Mouse (Mus musculus): Measurements from ENCODE around the gene Npas1. TPM values are rescaled to one million over a fixed set of nuclear protein-coding genes. Genes with fewer than 3 reads are reported as not detected.

Gene Npas1
- total and polyA plus RNA-seq, 2 experiments from 2014 or later, result 7.9 to 9.0 TPM

DNA sequence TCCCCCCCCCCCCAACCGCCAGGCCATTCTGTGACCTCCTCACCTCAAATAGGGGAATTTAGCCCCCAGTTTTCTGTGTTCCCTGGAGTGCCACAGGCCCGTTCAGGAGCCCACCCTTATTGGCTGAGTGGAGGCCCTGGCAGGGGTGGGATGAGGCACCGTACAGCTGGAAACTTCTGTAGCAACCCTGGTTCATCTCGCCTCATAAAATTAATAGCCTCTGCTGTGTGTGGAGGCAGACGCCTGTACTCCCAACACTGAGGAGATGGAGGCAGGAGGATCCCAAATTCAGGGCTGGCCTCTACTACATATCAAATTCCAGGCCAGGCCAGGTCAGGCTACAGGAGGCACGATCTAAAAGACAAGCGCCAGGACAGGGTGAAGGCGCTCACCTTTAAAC, 3.7 kb downstream of the Npas1 start:
- H3K4me2 ChIP-seq (ENCODE audit: low read depth, low read length), result no peak overlapping the region
- H3K27ac ChIP-seq, result no peak overlapping the region
- no peak overlapping the region for H3K9ac ChIP-seq (replicated peaks; ENCODE audit: low read length)
- DNase-seq (ENCODE audit: low spot score) (no peak), ATAC-seq (no peak)
- H3K36me3 ChIP-seq (ENCODE audit: insufficient read depth, low read length), result no peaks in the 10 kb centered on the region
- WGBS, result 62% methylated on average over 8 of the region's 8 CpGs
- no peak for TF ChIP-seq CTCF (IDR thresholded peaks at IDR 0.05; ENCODE audit: low read depth)
- no peak overlapping the region for H3K4me3 ChIP-seq (ENCODE audit: low read length)
- peaks cover 48% of the 10 kb centered on the region for H3K27me3 ChIP-seq (ENCODE audit: insufficient read depth, low read length)
- H3K4me1 ChIP-seq (ENCODE audit: insufficient read depth, low read length), result peaks cover 4% of the 10 kb centered on the region; the same call in 1 of the 2 replicates
- no peaks in the 10 kb centered on the region for H3K9me3 ChIP-seq (ENCODE audit: low read length)

DNA sequence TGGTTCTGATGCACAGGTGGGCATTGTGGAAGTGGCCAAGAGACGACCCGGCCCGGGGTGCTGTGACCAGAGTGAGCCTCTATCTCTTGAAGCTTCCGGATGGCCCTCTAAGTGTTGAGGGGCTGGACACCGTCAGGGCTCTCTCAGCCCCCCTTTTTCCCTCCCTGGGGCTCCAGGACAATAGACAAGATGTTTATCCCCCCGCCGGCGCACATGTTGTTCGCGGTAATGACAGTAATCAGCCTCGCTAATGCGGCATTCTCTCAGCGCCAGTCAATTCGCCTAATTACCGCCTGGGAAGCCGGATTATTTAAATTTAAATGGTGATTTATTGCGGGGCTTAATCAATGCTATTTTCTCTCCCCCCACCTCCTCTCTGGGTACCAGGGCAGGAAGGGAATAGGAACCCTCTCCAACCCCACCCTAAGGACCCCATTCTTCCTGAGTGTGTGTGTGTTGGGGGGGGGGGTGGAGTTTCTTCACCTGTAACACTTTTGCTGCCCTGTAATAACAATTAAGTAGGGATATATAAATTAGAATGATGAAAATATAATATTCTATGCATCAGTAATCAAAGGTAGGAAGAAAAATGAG, 5.3 kb downstream of the Npas1 start:
- Histone ChIP-seq H3K4me3 (ENCODE audit: low read length) (no peak overlapping the region), H3K9me3 (ENCODE audit: low read length) (no peaks in the 10 kb centered on the region), H3K27ac (no peak overlapping the region), H3K4me1 (ENCODE audit: insufficient read depth, low read length) (peaks cover 4% of the 10 kb centered on the region; the same call in 1 of the 2 replicates), H3K9ac (replicated peaks; ENCODE audit: low read length) (no peak overlapping the region), H3K27me3 (ENCODE audit: insufficient read depth, low read length) (peaks cover 44% of the 10 kb centered on the region), H3K36me3 (ENCODE audit: insufficient read depth, low read length) (no peaks in the 10 kb centered on the region), H3K4me2 (ENCODE audit: low read depth, low read length) (no peak overlapping the region)
- WGBS, result 6% methylated on average over 17 of the region's 17 CpGs
- peak; percentile 33 for DNase-seq (ENCODE audit: low spot score)
- ATAC-seq, result no peak
- TF ChIP-seq CTCF (IDR thresholded peaks at IDR 0.05; ENCODE audit: low read depth), result no peak

DNA sequence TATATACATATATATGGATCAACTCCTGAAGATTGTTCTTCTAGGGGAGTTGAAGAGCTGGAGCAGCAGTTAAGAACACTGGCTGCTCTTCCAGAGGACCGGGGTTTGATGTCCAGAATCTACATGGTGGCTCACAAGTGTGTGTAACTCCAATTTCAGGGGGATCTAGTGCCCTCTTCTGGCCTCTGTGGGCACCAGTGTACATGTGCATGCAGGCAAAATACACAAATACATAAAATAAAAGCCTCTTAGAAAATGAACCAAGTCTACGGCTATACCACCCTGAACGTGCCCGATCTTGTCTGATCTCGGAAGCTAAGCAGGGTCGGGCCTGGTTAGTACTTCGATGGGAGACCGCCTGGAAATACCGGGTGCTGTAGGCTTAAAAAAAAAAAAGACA, 6.0 kb downstream of the Npas1 start:
- H3K9me3 ChIP-seq (ENCODE audit: low read length), result no peaks in the 10 kb centered on the region
- WGBS, result 40% methylated on average over 9 of the region's 9 CpGs
- H3K4me2 ChIP-seq (ENCODE audit: low read depth, low read length), result no peak overlapping the region
- no peaks in the 10 kb centered on the region for H3K36me3 ChIP-seq (ENCODE audit: insufficient read depth, low read length)
- H3K27me3 ChIP-seq (ENCODE audit: insufficient read depth, low read length), result peaks cover 37% of the 10 kb centered on the region
- no peak overlapping the region for H3K9ac ChIP-seq (replicated peaks; ENCODE audit: low read length)
- H3K27ac ChIP-seq, result no peak overlapping the region
- ATAC-seq (no peak), DNase-seq (ENCODE audit: low spot score) (peak; percentile 53)
- peak; percentile 51 for TF ChIP-seq CTCF (IDR thresholded peaks at IDR 0.05; ENCODE audit: low read depth)
- H3K4me1 ChIP-seq (ENCODE audit: insufficient read depth, low read length), result peaks cover 4% of the 10 kb centered on the region; the same call in 1 of the 2 replicates
- H3K4me3 ChIP-seq (ENCODE audit: low read length), result no peak overlapping the region

DNA sequence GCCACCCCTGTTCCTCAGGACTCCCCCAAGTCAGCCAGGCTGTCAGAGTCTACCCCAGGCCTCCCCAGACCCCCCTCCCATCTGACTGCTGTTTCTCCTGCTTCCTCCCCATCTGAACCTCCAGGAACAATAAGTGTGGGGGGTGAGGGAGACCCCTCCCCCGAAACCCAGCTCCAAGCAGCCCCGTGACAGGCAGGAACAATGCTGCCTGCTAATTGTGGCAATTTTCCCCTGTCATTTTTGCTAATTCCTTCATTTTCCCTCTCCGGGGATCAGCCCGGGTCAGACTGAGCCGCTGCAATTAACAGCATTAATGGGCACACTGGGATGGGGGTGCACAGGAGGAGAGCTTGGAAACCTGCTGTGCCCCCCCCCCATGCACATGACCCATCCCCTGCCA, 9.4 kb downstream of the Npas1 start:
- 20% methylated on average over 5 of the region's 5 CpGs for WGBS
- Histone ChIP-seq H3K27ac (no peak overlapping the region), H3K4me2 (ENCODE audit: low read depth, low read length) (no peak overlapping the region), H3K9ac (replicated peaks; ENCODE audit: low read length) (no peak overlapping the region), H3K9me3 (ENCODE audit: low read length) (no peaks in the 10 kb centered on the region), H3K4me3 (ENCODE audit: low read length) (no peak overlapping the region), H3K27me3 (ENCODE audit: insufficient read depth, low read length) (peaks cover 6% of the 10 kb centered on the region; the same call in 1 of the 2 replicates), H3K4me1 (ENCODE audit: insufficient read depth, low read length) (no peaks in the 10 kb centered on the region), H3K36me3 (ENCODE audit: insufficient read depth, low read length) (no peaks in the 10 kb centered on the region)
- ATAC-seq (no peak), DNase-seq (ENCODE audit: low spot score) (no peak)
- TF ChIP-seq CTCF (IDR thresholded peaks at IDR 0.05; ENCODE audit: low read depth), result no peak

DNA sequence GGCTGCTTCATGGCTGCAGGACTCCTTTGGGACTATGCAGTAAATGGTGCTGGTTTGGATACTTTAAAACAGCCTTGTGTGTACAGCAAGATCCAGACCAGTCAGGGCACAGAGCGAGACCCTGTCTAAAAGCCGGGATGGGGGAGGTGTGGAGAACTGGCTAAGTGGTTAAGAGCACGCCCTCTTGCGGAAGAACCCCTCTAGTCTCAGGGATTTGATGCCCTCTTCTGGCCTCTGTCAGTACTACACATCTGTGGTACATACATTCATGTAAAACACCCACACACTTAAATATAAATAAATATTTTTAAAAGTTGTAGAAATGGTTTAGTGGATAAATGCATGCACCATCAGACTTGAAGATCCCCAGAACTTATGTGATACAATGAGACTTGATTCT, 11.0 kb downstream of the Npas1 start:
- peak; percentile 55 for TF ChIP-seq CTCF (IDR thresholded peaks at IDR 0.05; ENCODE audit: low read depth)
- DNase-seq (ENCODE audit: low spot score) (peak; percentile 33), ATAC-seq (no peak)
- Histone ChIP-seq H3K27me3 (ENCODE audit: insufficient read depth, low read length) (0 out of 2 replicates have a peak, but pooled peaks cover 3% of the 10 kb centered on the region), H3K9ac (replicated peaks; ENCODE audit: low read length) (no peak overlapping the region), H3K4me3 (ENCODE audit: low read length) (no peak overlapping the region), H3K9me3 (ENCODE audit: low read length) (no peaks in the 10 kb centered on the region), H3K4me2 (ENCODE audit: low read depth, low read length) (no peak overlapping the region), H3K27ac (no peak overlapping the region), H3K36me3 (ENCODE audit: insufficient read depth, low read length) (no peaks in the 10 kb centered on the region), H3K4me1 (ENCODE audit: insufficient read depth, low read length) (no peaks in the 10 kb centered on the region)
- WGBS, result 70% methylated on average over 4 of the region's 4 CpGs

DNA sequence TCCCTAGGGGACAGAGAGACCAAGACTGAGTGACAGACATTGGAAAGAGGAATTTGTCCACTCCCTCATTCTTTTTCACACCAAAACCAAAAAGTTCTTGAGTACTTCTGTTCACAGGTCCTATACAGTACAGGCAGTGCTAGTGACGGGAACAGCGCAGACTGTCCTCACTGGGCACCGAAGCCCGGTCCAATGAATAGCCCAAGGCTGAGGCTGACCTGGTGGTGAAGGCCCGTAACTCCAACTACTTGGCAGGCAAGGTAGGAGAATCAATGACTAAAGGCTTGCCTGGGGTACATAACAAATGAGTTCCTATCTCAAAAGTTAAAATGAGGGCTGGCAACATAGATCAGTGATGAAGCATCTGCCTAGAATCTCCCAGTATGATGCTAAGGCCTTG, 12.0 kb downstream of the Npas1 start:
- no peak overlapping the region for H3K4me2 ChIP-seq (ENCODE audit: low read depth, low read length)
- H3K4me1 ChIP-seq (ENCODE audit: insufficient read depth, low read length), result no peaks in the 10 kb centered on the region; the same call in 1 of the 2 replicates
- no peak for TF ChIP-seq CTCF (IDR thresholded peaks at IDR 0.05; ENCODE audit: low read depth)
- H3K9me3 ChIP-seq (ENCODE audit: low read length), result no peaks in the 10 kb centered on the region
- no peaks in the 10 kb centered on the region for H3K36me3 ChIP-seq (ENCODE audit: insufficient read depth, low read length)
- ATAC-seq (0 out of 2 replicates have a peak, but pooled peaks have one; percentile 6), DNase-seq (ENCODE audit: low spot score) (no peak)
- WGBS, result 93% methylated on average over 5 of the region's 5 CpGs
- no peak overlapping the region for H3K27ac ChIP-seq
- H3K9ac ChIP-seq (replicated peaks; ENCODE audit: low read length), result no peak overlapping the region
- no peak overlapping the region for H3K4me3 ChIP-seq (ENCODE audit: low read length)
- 0 out of 2 replicates have a peak, but pooled peaks cover 3% of the 10 kb centered on the region for H3K27me3 ChIP-seq (ENCODE audit: insufficient read depth, low read length)

DNA sequence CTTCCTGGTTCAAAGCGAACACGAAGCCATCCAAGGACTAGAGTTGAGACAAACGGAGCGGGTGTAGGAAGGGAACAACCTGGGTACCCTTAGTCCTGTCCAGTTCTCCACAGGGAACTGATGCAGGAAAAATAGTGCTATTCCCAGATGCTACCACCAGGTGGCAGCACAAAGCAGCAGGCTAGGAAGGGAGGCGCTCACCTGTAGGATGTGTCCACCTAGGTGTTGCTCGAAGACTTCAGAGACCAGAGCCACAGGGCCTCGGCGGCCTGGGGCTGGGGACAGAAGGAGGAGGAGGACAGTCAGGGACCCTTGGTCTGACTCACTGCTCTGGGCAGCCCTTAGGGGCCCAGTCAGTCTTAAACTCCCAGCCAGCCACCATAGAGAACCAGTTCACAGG, 12.4 kb downstream of the Npas1 start:
- Histone ChIP-seq H3K36me3 (ENCODE audit: insufficient read depth, low read length) (no peaks in the 10 kb centered on the region), H3K9me3 (ENCODE audit: low read length) (no peaks in the 10 kb centered on the region), H3K27ac (no peak overlapping the region), H3K4me1 (ENCODE audit: insufficient read depth, low read length) (no peaks in the 10 kb centered on the region; the same call in 1 of the 2 replicates), H3K9ac (replicated peaks; ENCODE audit: low read length) (no peak overlapping the region), H3K4me2 (ENCODE audit: low read depth, low read length) (no peak overlapping the region), H3K4me3 (ENCODE audit: low read length) (no peak overlapping the region), H3K27me3 (ENCODE audit: insufficient read depth, low read length) (0 out of 2 replicates have a peak, but pooled peaks cover 3% of the 10 kb centered on the region)
- DNase-seq (ENCODE audit: low spot score) (peak; percentile 79), ATAC-seq (peak; percentile 36)
- TF ChIP-seq CTCF (IDR thresholded peaks at IDR 0.05; ENCODE audit: low read depth), result peak; percentile 97
- WGBS, result 11% methylated on average over 8 of the region's 8 CpGs

Measured in hindbrain, postnatal 0 days (tissue).